Mouse (Mus musculus) midbrain, embryonic 10.5 days (tissue): ENCODE results near the gene Arl1. TPM values are rescaled to one million over a fixed set of nuclear protein-coding genes. Genes with fewer than 3 reads are reported as not detected.

ENCODE experiments used
- DNase-seq: peaks from one replicate; pipeline ENCODE4 v3.0.0-alpha.2; 2017; ENCODE audit warnings: low spot score
- H3K27ac ChIP-seq: fragments of 300-500 bp; sonication (generic); replicated peaks from 2 replicates; pipeline ENCODE4 v1.5.1; 2016; ENCODE audit warnings: mild to moderate bottlenecking
- H3K27me3 ChIP-seq: fragments of 300-500 bp; sonication (generic); 2 replicates; pipeline ENCODE4 v1.6.1; 2016; ENCODE audit warnings: low read depth, mild to moderate bottlenecking; ENCODE audit not compliant: poor library complexity, severe bottlenecking
- H3K36me3 ChIP-seq: fragments of 300-500 bp; sonication (generic); 2 replicates; pipeline ENCODE4 v1.6.1; 2016; ENCODE audit warnings: mild to moderate bottlenecking, moderate library complexity
- H3K4me1 ChIP-seq: fragments of 300-500 bp; sonication (generic); 2 replicates; pipeline ENCODE4 v1.6.1; 2016
- H3K4me3 ChIP-seq: fragments of 300-500 bp; sonication (generic); 2 replicates; pipeline ENCODE4 v1.5.1; 2016; ENCODE audit warnings: mild to moderate bottlenecking, moderate library complexity
- H3K9me3 ChIP-seq: fragments of 300-500 bp; sonication (generic); replicated peaks from 2 replicates; pipeline ENCODE4 v1.6.1; 2016; ENCODE audit warnings: mild to moderate bottlenecking
- WGBS: fragments of 180-500 bp; shearing (Covaris S2); methylation state at CpG from one replicate; pipeline ENCODE4 v1.1.7; 2016; 5-methylcytosine and 5-hydroxymethylcytosine counted together
- polyA plus RNA-seq: library from polyadenylated mRNA; unstranded; fragments of >200 nt; fragmentation: Nextera tagmentation; extraction: Ambion mirVana; gene quantifications from 2 replicates; pipeline ENCODE4 v1.2.1, GENCODE M21; 2016

Gene Arl1
- 158 and 162 TPM in 2 replicates for polyA plus RNA-seq

DNA sequence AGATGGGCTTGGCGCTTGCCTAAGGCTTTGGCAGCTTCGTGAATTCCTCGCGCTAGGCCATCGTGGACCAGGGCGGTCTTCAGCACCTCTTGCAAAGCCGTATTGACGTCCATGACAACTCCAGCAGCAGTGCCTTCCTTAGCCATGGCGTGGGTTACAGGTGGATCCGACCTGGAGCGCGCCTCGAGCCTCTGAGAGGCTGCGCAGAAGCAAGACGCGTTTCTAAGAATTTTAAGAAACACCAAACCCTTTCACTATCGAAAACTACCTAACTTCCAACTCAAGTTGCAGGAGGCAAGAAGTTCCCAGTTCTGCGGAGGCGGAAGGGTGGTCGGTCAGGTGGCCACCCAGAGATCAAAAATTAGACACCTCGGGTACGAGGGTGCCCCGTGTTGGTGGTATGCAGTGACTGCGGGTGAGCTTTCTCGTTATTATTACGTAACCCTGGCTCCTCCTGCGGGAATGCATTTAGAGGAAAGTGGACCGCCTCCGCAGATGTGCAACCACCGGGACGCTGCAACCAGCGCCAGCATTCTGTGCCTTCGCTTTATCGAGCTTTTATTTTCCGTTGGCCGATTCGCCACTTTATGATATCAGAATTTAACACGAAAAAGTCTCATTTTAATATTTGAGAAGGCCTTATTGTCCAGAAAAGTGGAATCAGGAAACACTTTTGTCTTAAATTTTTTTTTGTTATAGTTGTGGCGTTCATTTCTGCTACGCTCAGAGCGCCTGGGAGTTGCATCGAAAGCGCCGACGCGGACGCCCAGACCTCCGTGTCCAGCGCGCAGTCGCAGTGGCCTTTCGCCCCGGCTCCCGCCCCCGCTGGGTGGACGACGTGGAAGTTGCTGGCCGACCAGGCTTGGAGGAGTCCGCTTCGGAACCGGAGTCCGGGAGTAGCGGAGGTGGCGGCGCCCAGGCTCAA is at the start of gene Arl1:
Gene Arl1 (plus strand): TSS at position 288 of the 925 bp plus-strand sequence.
- peak; percentile 90 for DNase-seq
- peak within 1 kb of the TSS; percentile 90 for H3K27ac ChIP-seq
- peak within 1 kb of the TSS; percentile 92 for H3K4me3 ChIP-seq
- H3K27me3 ChIP-seq, result no peaks in the 10 kb centered on the region
- H3K36me3 ChIP-seq, result peaks cover 8% of the 10 kb centered on the region; the same call in 1 of the 2 replicates
- WGBS, result under 1% methylated on average over 65 of the region's 65 CpGs
- peaks cover 19% of the 10 kb centered on the region for H3K4me1 ChIP-seq
- H3K9me3 ChIP-seq, result no peaks in the 10 kb centered on the region

DNA sequence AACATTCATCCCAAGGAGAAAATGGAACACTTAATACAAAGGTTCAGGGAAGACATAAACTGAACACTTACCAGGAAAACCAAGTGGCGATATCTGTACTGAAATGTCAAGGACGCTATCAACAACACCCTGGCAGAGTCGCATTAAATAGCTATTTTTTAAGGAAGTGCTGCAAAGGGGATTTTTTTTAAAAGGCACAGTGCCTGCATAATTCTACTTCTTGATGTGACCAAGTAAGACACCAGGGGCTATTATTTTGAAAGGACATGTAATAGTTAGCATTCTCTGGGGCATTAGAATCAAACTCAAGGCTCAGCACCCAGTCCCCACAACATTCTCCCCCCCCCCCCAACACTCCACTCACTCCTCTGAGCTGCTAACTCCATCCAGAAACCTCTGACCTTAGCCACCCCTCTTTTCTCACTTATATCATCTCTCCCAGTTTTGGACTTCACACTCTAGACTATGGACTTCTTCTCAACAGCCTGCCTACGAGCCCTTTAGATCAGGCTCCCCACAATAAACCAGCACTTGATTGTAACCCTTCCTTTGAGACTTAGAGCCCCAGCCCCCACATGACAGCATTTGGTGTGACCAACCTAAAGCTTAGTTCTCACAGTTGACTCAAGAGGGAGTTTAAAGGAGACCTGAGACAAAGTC is 47.6 kb upstream of the Arl1 start:
- no peaks in the 10 kb centered on the region for H3K27me3 ChIP-seq
- no peaks in the 10 kb centered on the region for H3K36me3 ChIP-seq
- no peak overlapping the region for H3K27ac ChIP-seq
- H3K9me3 ChIP-seq, result no peaks in the 10 kb centered on the region
- no peaks in the 10 kb centered on the region for H3K4me1 ChIP-seq
- no peak for DNase-seq
- 88% methylated on average over 4 of the region's 4 CpGs for WGBS
- no peak overlapping the region for H3K4me3 ChIP-seq

DNA sequence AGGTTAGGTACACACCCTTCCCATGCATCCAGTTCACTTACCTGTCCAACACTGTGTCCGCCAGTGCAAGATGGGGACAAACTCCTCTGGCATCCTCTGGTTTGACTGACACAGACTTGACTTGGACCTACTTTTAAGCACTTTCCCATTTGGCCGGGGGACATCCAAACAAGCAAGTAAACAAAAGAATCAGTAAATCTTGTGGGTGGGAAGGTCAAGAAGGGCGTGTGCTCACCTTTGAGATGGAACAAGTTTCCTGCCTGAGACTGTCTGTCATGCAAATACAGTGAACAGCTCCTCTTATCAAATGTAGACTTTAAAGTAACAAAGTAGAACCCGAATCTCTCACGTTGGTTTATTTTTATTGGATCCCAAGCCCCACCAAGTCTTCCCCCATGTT is 45.7 kb upstream of the Arl1 start, which contains the start of gene Spic:
Gene Spic (minus strand): TSS at position 91 of the 400 bp plus-strand sequence.
- Histone ChIP-seq H3K36me3 (no peaks in the 10 kb centered on the region), H3K4me3 (no peak within 1 kb of the TSS), H3K27me3 (no peaks in the 10 kb centered on the region), H3K4me1 (no peaks in the 10 kb centered on the region), H3K9me3 (no peaks in the 10 kb centered on the region), H3K27ac (no peak within 1 kb of the TSS)
- no peak for DNase-seq
- 80% methylated on average over 5 of the region's 5 CpGs for WGBS

DNA sequence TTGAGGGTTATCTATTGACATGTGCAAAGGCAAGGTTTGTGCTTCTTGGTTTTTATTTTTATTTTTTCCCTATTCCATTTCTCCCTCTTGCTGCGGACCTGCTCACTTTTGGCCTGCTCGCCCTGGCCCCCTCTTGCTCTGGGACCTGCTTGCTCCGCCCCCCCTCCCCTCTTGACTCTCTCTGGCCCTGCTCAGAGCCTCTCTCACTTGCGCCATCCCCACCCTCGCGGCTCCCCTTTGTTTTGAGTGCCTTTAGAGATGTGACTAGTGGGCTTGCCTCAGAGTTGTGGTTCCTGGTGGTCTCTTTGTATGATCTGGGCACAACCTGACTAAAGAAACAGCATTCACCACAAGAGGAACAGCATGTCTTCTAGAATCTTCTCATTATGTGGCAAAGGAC is 29.7 kb upstream of the Arl1 start:
- H3K9me3 ChIP-seq, result no peaks in the 10 kb centered on the region; the same call in 1 of the 2 replicates
- no peaks in the 10 kb centered on the region for H3K4me1 ChIP-seq
- 72% methylated on average over 6 of the region's 6 CpGs for WGBS
- DNase-seq, result no peak
- no peaks in the 10 kb centered on the region for H3K36me3 ChIP-seq
- H3K27me3 ChIP-seq, result no peaks in the 10 kb centered on the region
- no peak overlapping the region for H3K4me3 ChIP-seq
- no peak overlapping the region for H3K27ac ChIP-seq

DNA sequence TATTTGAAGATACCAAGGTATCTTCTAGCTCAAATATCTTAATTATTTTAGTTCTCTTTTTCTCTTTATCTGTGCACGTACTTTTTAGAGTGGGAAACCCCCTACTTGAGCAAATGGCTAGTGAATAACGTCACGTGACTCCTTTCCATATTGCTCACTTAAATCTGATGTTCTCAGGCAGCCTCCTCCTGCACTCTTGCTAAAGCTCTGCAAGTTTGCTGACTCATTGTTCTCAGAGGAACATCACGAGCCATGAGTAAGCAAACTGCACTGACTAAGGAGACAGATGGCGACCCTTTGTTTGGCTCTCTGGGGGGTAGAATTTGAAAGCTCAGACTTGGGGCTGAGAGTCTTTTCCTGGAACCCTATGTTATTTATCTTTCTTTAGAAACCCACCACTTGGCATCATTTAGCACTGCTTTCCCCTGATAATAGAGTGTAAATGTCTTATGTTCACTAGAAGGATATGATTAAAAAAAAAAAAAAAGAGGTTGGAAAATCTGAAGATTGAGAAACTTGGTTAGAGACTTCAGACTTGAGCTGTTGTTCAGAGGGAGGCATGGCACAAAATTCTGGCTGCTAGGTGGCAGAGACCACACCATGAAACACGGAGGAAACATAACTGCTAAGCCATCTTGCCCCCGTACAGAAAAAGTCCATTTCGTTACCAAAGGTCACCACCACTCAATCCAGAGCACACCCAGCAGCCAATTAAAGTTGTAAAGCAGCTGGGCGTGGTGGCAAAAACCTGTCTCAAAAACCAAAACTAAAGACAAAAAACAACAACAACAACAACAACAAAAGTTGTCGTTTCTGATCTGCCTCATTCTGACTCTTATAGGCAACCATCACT is 21.8 kb upstream of the Arl1 start:
- H3K36me3 ChIP-seq, result no peaks in the 10 kb centered on the region
- 69% methylated on average over 10 of the region's 10 CpGs for WGBS
- H3K27me3 ChIP-seq, result no peaks in the 10 kb centered on the region
- no peaks in the 10 kb centered on the region for H3K4me1 ChIP-seq
- H3K9me3 ChIP-seq, result no peaks in the 10 kb centered on the region; the same call in 1 of the 2 replicates
- no peak overlapping the region for H3K4me3 ChIP-seq
- H3K27ac ChIP-seq, result no peak overlapping the region
- DNase-seq, result no peak

DNA sequence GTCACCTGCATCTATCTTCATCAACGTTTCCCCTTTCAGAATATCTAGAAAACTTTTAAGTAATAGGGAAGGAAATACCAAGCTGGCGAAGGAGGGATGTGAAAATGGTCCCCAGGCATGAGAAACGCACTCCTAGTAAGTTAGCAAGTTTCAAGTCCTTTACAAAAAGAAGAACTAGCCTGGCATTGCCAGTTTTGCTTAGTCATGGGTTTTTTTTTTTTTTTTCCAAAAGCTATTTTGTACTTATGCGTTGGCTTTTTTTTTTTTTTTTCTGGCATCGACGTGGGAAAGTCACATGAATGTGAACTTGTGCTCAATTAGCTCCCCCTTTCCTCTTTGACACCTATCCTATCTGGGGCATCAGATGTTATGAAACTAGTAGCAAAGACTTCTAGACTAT is 18.3 kb upstream of the Arl1 start:
- Histone ChIP-seq H3K9me3 (no peaks in the 10 kb centered on the region), H3K36me3 (no peaks in the 10 kb centered on the region), H3K4me1 (no peaks in the 10 kb centered on the region), H3K27me3 (no peaks in the 10 kb centered on the region), H3K27ac (no peak overlapping the region), H3K4me3 (no peak overlapping the region)
- WGBS, result 89% methylated on average over 6 of the region's 6 CpGs
- DNase-seq, result no peak

GRCm38 (mm10) chr10:88714744-88715143 is 15.9 kb upstream of the Arl1 start:
- no peaks in the 10 kb centered on the region for H3K27me3 ChIP-seq
- no peaks in the 10 kb centered on the region for H3K9me3 ChIP-seq
- no peak overlapping the region for H3K4me3 ChIP-seq
- no peaks in the 10 kb centered on the region for H3K36me3 ChIP-seq
- no peaks in the 10 kb centered on the region for H3K4me1 ChIP-seq
- 86% methylated on average over 4 of the region's 4 CpGs for WGBS
- H3K27ac ChIP-seq, result no peak overlapping the region
- DNase-seq, result no peak

- WGBS, result 88% methylated on average over 6 of the region's 6 CpGs
- Histone ChIP-seq H3K27ac (no peak overlapping the region), H3K36me3 (no peaks in the 10 kb centered on the region)
These were observed 15.0 kb upstream of the Arl1 start for GRCm38 (mm10) chr10:88715621-88716020.

DNA sequence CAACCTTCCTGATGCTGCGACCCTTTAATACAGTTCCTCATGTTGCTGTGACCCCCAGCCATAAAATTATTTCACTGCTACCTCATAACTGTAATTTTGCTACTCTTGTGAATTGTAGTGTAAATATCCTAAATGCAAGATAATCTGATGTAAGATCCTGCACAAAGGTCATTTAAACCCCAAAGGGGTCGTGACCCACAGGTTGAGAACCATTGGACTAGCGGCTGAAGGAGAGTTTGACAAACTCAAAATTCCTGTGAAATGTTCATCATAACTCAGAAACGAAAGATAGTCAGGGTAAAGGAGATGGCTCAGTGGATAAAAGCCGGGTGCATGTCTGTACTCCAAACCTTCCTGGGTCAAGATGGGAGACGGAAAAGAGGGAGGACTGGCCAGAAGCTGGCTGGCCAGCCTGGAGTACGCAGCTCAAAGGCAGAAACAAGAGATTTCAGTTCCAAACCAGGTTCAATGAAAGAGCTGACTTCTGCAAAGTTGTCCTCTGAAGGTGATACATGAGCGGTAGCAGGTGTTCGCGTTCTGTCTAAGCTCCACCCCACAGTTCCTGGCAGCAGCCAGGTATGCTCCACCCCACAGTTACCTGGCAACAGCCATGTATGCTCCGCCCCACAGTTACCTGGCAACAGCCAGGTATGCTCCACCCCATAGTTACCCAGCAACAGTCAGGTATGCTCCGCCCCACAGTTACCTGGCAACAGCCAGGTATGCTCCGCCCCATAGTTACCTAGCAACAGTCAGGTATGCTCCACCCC is 13.5 kb upstream of the Arl1 start:
- H3K9me3 ChIP-seq, result no peaks in the 10 kb centered on the region
- no peak for DNase-seq
- H3K4me3 ChIP-seq, result no peak overlapping the region
- no peaks in the 10 kb centered on the region for H3K4me1 ChIP-seq
- H3K27me3 ChIP-seq, result no peaks in the 10 kb centered on the region
- WGBS, result 54% methylated on average over 13 of the region's 13 CpGs
- H3K27ac ChIP-seq, result no peak overlapping the region
- no peaks in the 10 kb centered on the region for H3K36me3 ChIP-seq

More at GRCm38 (mm10) chr10:88715621-88716020, 15.0 kb upstream of the Arl1 start:
- no peak for DNase-seq
- Histone ChIP-seq H3K4me1 (no peaks in the 10 kb centered on the region), H3K27me3 (no peaks in the 10 kb centered on the region), H3K4me3 (no peak overlapping the region), H3K9me3 (no peaks in the 10 kb centered on the region)

GRCm38 (mm10) chr10:88717756-88718025 is 13.0 kb upstream of the Arl1 start:
- no peak for DNase-seq
- H3K36me3 ChIP-seq, result no peaks in the 10 kb centered on the region

DNA sequence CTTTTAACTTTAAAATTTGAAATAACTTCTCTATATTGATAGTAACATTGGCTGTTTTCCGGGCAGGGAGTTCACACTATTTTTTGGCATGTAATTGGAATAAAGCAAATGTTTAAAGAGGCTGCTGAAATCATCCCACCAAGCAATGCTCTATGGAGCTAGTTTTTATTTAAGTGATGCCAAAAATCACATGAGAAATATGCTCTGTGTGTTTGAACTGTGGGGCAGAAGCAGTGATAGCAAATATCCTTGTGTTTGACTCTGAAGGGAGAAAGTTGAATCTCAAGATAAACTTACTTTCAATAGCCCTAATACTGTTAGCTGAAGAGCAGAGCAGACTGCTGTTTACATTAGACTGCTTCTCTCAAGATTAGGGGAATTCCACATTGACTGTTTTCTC is 11.0 kb upstream of the Arl1 start:
- Histone ChIP-seq H3K4me1 (no peaks in the 10 kb centered on the region), H3K4me3 (no peak overlapping the region), H3K27ac (no peak overlapping the region), H3K36me3 (no peaks in the 10 kb centered on the region), H3K27me3 (no peaks in the 10 kb centered on the region), H3K9me3 (no peaks in the 10 kb centered on the region)
- no peak for DNase-seq
- 87% methylated on average over 1 of the region's 1 CpGs for WGBS

More at GRCm38 (mm10) chr10:88717756-88718025, 13.0 kb upstream of the Arl1 start:
- Histone ChIP-seq H3K4me1 (no peaks in the 10 kb centered on the region), H3K27me3 (no peaks in the 10 kb centered on the region), H3K27ac (no peak overlapping the region), H3K9me3 (no peaks in the 10 kb centered on the region), H3K4me3 (no peak overlapping the region)
- WGBS, result 48% methylated on average over 2 of the region's 2 CpGs

DNA sequence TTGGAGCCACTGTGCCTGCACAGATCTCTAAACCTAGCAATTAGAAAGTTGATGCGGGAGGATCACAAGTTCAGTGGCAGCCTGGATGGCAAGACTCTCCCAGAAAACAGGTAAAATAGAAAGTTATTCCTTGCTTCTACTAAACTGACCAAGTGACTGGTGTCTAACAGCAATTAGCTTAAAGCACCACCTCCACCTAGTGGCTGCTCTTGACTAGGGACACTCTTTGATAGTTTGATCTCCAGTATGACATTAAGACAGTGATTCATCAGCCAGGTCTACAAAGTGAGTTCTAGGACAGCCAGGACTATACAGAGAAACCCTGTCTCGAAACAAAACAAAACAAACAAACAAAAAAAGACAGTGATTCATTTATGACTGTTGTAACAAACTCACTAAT is 5.3 kb upstream of the Arl1 start:
- no peak for DNase-seq
- WGBS, result 64% methylated on average over 2 of the region's 2 CpGs
- H3K27me3 ChIP-seq, result no peaks in the 10 kb centered on the region

More for the DNA sequence above, 5.3 kb upstream of the Arl1 start:
- Histone ChIP-seq H3K36me3 (no peaks in the 10 kb centered on the region), H3K4me1 (peaks cover 3% of the 10 kb centered on the region), H3K4me3 (no peak overlapping the region), H3K9me3 (no peaks in the 10 kb centered on the region), H3K27ac (no peak overlapping the region)
